Mouse (Mus musculus): Measurements from ENCODE around the gene Syk. TPM values are rescaled to one million over a fixed set of nuclear protein-coding genes. Genes with fewer than 3 reads are reported as not detected.

Gene Syk
- polyA plus RNA-seq, 1 experiment, result 20.0 TPM

- WGBS, result 62% methylated on average over 5 of the region's 5 CpGs
- DNase-seq (ENCODE audit: low read depth, low spot score), result no peak
Measured at GRCm38 (mm10) chr13:52679906-52680305, 96.9 kb downstream of the Syk start.

- no peak for DNase-seq (ENCODE audit: low read depth, low spot score)
- 88% methylated on average over 5 of the region's 5 CpGs for WGBS
Measured at GRCm38 (mm10) chr13:52682107-52682506, 99.1 kb downstream of the Syk start.

GRCm38 (mm10) chr13:52690425-52690824 lies 107.5 kb downstream of the Syk start:
- DNase-seq (ENCODE audit: low read depth, low spot score), result no peak
- 82% methylated on average over 13 of the region's 13 CpGs for WGBS

DNA sequence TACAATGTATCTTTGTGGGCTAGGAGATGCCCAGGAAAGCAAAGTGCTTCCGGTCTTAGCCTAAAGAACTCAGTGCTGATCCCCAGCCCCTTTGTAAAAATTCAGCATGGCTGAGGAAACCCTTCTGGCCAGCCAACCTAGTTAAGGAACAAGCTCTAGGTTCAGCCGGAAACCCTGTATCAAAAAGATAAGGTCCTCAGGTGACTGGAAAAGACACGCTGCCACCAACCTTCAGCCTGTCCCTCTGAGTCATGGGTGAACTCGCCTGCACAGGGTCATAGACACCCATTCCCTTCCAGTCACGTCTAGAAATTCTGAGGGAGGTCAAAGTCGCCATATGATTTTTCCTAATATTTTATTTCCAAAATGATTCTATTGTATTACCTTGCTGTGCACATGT lies 109.3 kb downstream of the Syk start:
- DNase-seq (ENCODE audit: low read depth, low spot score), result no peak
- 68% methylated on average over 6 of the region's 6 CpGs for WGBS

DNA sequence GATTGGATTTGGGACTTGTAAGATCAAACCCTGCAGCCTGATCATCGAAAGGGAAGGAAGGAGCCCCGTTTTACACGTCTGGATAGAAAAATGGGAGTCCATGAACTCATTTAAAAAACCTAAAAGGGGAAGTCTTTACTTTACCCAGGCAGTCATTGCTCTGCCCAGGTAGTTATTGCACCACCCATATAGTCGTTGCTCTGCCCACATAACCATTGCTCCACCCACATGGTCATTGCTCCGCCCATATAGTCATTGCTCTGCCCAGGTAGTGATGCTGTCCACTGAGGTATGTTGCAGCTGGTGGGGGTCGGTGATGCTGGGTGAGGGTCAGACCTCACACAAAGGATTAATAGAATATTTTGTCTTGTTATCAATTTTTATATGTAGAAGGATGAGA lies 111.9 kb downstream of the Syk start:
- no peak for DNase-seq (ENCODE audit: low read depth, low spot score)
- 70% methylated on average over 6 of the region's 6 CpGs for WGBS

Other genes starting within 250 kb of the Syk start
- gene Diras2, start 51.9 kb upstream of the Syk start, polyA plus RNA-seq (2012; rRNA removed), result 0.82 and 0.89 TPM in 2 replicates

Measured in large intestine, adult 2 months (tissue).